Mouse (Mus musculus) neural tube, embryonic 15.5 days (tissue): ENCODE data around the gene Oasl1. TPM values are rescaled to one million over a fixed set of nuclear protein-coding genes. Genes with fewer than 3 reads are reported as not detected.

Source experiments
- polyA plus RNA-seq: library from polyadenylated mRNA; unstranded; fragments of >200 nt; fragmentation: Nextera tagmentation; extraction: Ambion mirVana; gene quantifications from 2 replicates; pipeline ENCODE4 v1.2.1, GENCODE M21; 2015

Gene Oasl1
- polyA plus RNA-seq, 1 experiment from 2014 or later, result 0.79 TPM

Other genes starting within 250 kb of the Oasl1 start
- 39.2 and 69.0 TPM in 2 replicates for gene Gltp, start 232.3 kb upstream of the Oasl1 start, polyA plus RNA-seq
- gene Tchp, start 215.5 kb upstream of the Oasl1 start, polyA plus RNA-seq, result 14.1 and 15.6 TPM in 2 replicates
- gene Ankrd13a, start 148.6 kb upstream of the Oasl1 start, polyA plus RNA-seq, result 30.3 and 41.1 TPM in 2 replicates
- gene Git2, start 147.7 kb upstream of the Oasl1 start, polyA plus RNA-seq, result 47.7 and 53.4 TPM in 2 replicates
- gene 1500011B03Rik, start 99.8 kb upstream of the Oasl1 start, polyA plus RNA-seq, result 254 and 302 TPM in 2 replicates
- not detected in 2 replicates for gene 4930519G04Rik, start 69.6 kb upstream of the Oasl1 start, polyA plus RNA-seq
- gene Gm9936, start 64.6 kb upstream of the Oasl1 start, polyA plus RNA-seq, result 2.0 and 2.1 TPM in 2 replicates
- 4.2 and 22.0 TPM in 2 replicates for gene Oasl2, start 26.3 kb upstream of the Oasl1 start, polyA plus RNA-seq
- gene 2210016L21Rik, start 18.9 kb downstream of the Oasl1 start, polyA plus RNA-seq, result 138 and 147 TPM in 2 replicates
- gene Hnf1a, start 47.9 kb downstream of the Oasl1 start, polyA plus RNA-seq, result 0.05 and 1.6 TPM in 2 replicates
- gene Sppl3, start 87.9 kb downstream of the Oasl1 start, polyA plus RNA-seq, result 18.2 and 30.9 TPM in 2 replicates
- 36.7 and 40.5 TPM in 2 replicates for gene Gm10401, start 175.1 kb downstream of the Oasl1 start, polyA plus RNA-seq
- 22.2 and 35.9 TPM in 2 replicates for gene Acads, start 196.1 kb downstream of the Oasl1 start, polyA plus RNA-seq
- gene Unc119b, start 211.7 kb downstream of the Oasl1 start, polyA plus RNA-seq, result 31.1 and 31.8 TPM in 2 replicates
- gene Mlec, start 234.9 kb downstream of the Oasl1 start, polyA plus RNA-seq, result 34.3 and 40.4 TPM in 2 replicates